Mouse (Mus musculus): ENCODE results near the gene Rtl4. TPM values are rescaled to one million over a fixed set of nuclear protein-coding genes. Genes with fewer than 3 reads are reported as not detected.

The Rtl4 gene
- polyA plus RNA-seq, 1 experiment from 2014 or later = 0.24 TPM

- no peaks in the 10 kb centered on the region for H3K9me3 ChIP-seq (replicated peaks; ENCODE audit: control insufficient read depth, low read length)
- no peaks in the 10 kb centered on the region for H3K4me1 ChIP-seq (ENCODE audit: control insufficient read depth, insufficient read depth, low read length)
- WGBS = 81% methylated on average over 3 of the region's 3 CpGs
- no peak overlapping the region for H3K27ac ChIP-seq (ENCODE audit: low read depth, low read length)
- no peaks in the 10 kb centered on the region for H3K36me3 ChIP-seq (ENCODE audit: control insufficient read depth, insufficient read depth, low read length)
- no peak for DNase-seq (ENCODE audit: low spot score)
- H3K9ac ChIP-seq (ENCODE audit: low read length) = no peak overlapping the region
- ATAC-seq = no peak
- H3K4me2 ChIP-seq (ENCODE audit: low read length) = no peak overlapping the region
- no peak overlapping the region for H3K4me3 ChIP-seq (ENCODE audit: low read depth, low read length)
- no peaks in the 10 kb centered on the region for H3K27me3 ChIP-seq (replicated peaks; ENCODE audit: control insufficient read depth, insufficient read depth, low read length)
Measured at GRCm38 (mm10) chrX:144747528-144748049, 58.9 kb downstream of the Rtl4 start.

GRCm38 (mm10) chrX:144986980-144987379 lies 298.3 kb downstream of the Rtl4 start:
- H3K4me1 ChIP-seq (ENCODE audit: control insufficient read depth, insufficient read depth, low read length) = no peaks in the 10 kb centered on the region
- no peaks in the 10 kb centered on the region for H3K27me3 ChIP-seq (replicated peaks; ENCODE audit: control insufficient read depth, insufficient read depth, low read length)
- H3K27ac ChIP-seq (ENCODE audit: low read depth, low read length) = no peak overlapping the region
- H3K4me3 ChIP-seq (ENCODE audit: low read depth, low read length) = no peak overlapping the region
- WGBS = 70% methylated on average over 2 of the region's 2 CpGs
- no peaks in the 10 kb centered on the region for H3K36me3 ChIP-seq (ENCODE audit: control insufficient read depth, insufficient read depth, low read length)
- no peak overlapping the region for H3K9ac ChIP-seq (ENCODE audit: low read length)
- no peak overlapping the region for H3K4me2 ChIP-seq (ENCODE audit: low read length)
- ATAC-seq (no peak), DNase-seq (ENCODE audit: low spot score) (no peak)
- no peaks in the 10 kb centered on the region for H3K9me3 ChIP-seq (replicated peaks; ENCODE audit: control insufficient read depth, low read length)

- Histone ChIP-seq H3K27me3 (replicated peaks; ENCODE audit: control insufficient read depth, insufficient read depth, low read length) (no peaks in the 10 kb centered on the region), H3K27ac (ENCODE audit: low read depth, low read length) (no peak overlapping the region), H3K9me3 (replicated peaks; ENCODE audit: control insufficient read depth, low read length) (no peaks in the 10 kb centered on the region), H3K9ac (ENCODE audit: low read length) (no peak overlapping the region), H3K36me3 (ENCODE audit: control insufficient read depth, insufficient read depth, low read length) (no peaks in the 10 kb centered on the region), H3K4me3 (ENCODE audit: low read depth, low read length) (no peak overlapping the region), H3K4me2 (ENCODE audit: low read length) (no peak overlapping the region), H3K4me1 (ENCODE audit: control insufficient read depth, insufficient read depth, low read length) (no peaks in the 10 kb centered on the region)
- peak; percentile 68 for ATAC-seq
- WGBS = 42% methylated on average over 2 of the region's 2 CpGs
- peak; percentile 46 for DNase-seq (ENCODE audit: low spot score)
Measured at GRCm38 (mm10) chrX:145065484-145065913, 376.8 kb downstream of the Rtl4 start.

GRCm38 (mm10) chrX:145089802-145090201 lies 401.1 kb downstream of the Rtl4 start:
- Histone ChIP-seq H3K4me3 (ENCODE audit: low read depth, low read length) (no peak overlapping the region), H3K4me1 (ENCODE audit: control insufficient read depth, insufficient read depth, low read length) (no peaks in the 10 kb centered on the region), H3K27ac (ENCODE audit: low read depth, low read length) (no peak overlapping the region), H3K36me3 (ENCODE audit: control insufficient read depth, insufficient read depth, low read length) (no peaks in the 10 kb centered on the region), H3K4me2 (ENCODE audit: low read length) (no peak overlapping the region), H3K9ac (ENCODE audit: low read length) (no peak overlapping the region), H3K27me3 (replicated peaks; ENCODE audit: control insufficient read depth, insufficient read depth, low read length) (no peaks in the 10 kb centered on the region), H3K9me3 (replicated peaks; ENCODE audit: control insufficient read depth, low read length) (no peaks in the 10 kb centered on the region)
- DNase-seq (ENCODE audit: low spot score) = peak; percentile 2
- ATAC-seq = no peak

- H3K9ac ChIP-seq (ENCODE audit: low read length) = no peak overlapping the region
- no peaks in the 10 kb centered on the region for H3K36me3 ChIP-seq (ENCODE audit: control insufficient read depth, insufficient read depth, low read length)
- H3K4me1 ChIP-seq (ENCODE audit: control insufficient read depth, insufficient read depth, low read length) = no peaks in the 10 kb centered on the region
- DNase-seq (ENCODE audit: low spot score) (no peak), ATAC-seq (no peak)
- H3K9me3 ChIP-seq (replicated peaks; ENCODE audit: control insufficient read depth, low read length) = no peaks in the 10 kb centered on the region
- H3K4me2 ChIP-seq (ENCODE audit: low read length) = no peak overlapping the region
- WGBS = 74% methylated on average over 3 of the region's 3 CpGs
- no peaks in the 10 kb centered on the region for H3K27me3 ChIP-seq (replicated peaks; ENCODE audit: control insufficient read depth, insufficient read depth, low read length)
- H3K27ac ChIP-seq (ENCODE audit: low read depth, low read length) = no peak overlapping the region
- H3K4me3 ChIP-seq (ENCODE audit: low read depth, low read length) = no peak overlapping the region
Measured at GRCm38 (mm10) chrX:145090360-145090759, 401.7 kb downstream of the Rtl4 start.

- no peaks in the 10 kb centered on the region for H3K9me3 ChIP-seq (replicated peaks; ENCODE audit: control insufficient read depth, low read length)
- WGBS = 85% methylated on average over 2 of the region's 2 CpGs
- H3K27ac ChIP-seq (ENCODE audit: low read depth, low read length) = no peak overlapping the region
- no peaks in the 10 kb centered on the region for H3K4me1 ChIP-seq (ENCODE audit: control insufficient read depth, insufficient read depth, low read length)
- H3K36me3 ChIP-seq (ENCODE audit: control insufficient read depth, insufficient read depth, low read length) = no peaks in the 10 kb centered on the region
- H3K27me3 ChIP-seq (replicated peaks; ENCODE audit: control insufficient read depth, insufficient read depth, low read length) = no peaks in the 10 kb centered on the region
- no peak for DNase-seq (ENCODE audit: low spot score)
- no peak overlapping the region for H3K4me2 ChIP-seq (ENCODE audit: low read length)
- H3K4me3 ChIP-seq (ENCODE audit: low read depth, low read length) = no peak overlapping the region
- ATAC-seq = no peak
- H3K9ac ChIP-seq (ENCODE audit: low read length) = no peak overlapping the region
Measured at GRCm38 (mm10) chrX:145090964-145091363, 402.3 kb downstream of the Rtl4 start.

MicroRNAs encoded within 50 kb of the gene (microRNA counts, 519-probe panel; counts per million panel counts)
- not detected for microRNA mmu-miR-3472

Small RNA genes within 50 kb of the gene (microRNA-seq; reads per million reads assigned to microRNA genes)
- not detected for gene Mir3472

Other genes with a start within 250 kb of the Rtl4 start
- gene Trpc5os, start 232.3 kb upstream of the Rtl4 start, polyA plus RNA-seq (2014; fragmentation: Nextera tagmentation; extraction: Ambion mirVana) = not detected in 2 replicates
- 0.63 and 0.98 TPM in 2 replicates for gene Trpc5, start 727 bp upstream of the Rtl4 start, polyA plus RNA-seq (2014; fragmentation: Nextera tagmentation; extraction: Ambion mirVana)

Data from forebrain, embryonic 14.5 days (tissue).